Mouse (Mus musculus) ES-E14 (cell line): ENCODE measurements around the gene Apbb2.

ENCODE experiments used
- CHD2 ChIP-seq: IDR thresholded peaks from 2 replicates; pipeline ENCODE4 v1.6.1; 2014; ENCODE audit warnings: mild to moderate bottlenecking, low read depth, low read length, inconsistent platforms
- MAFK ChIP-seq: IDR thresholded peaks from 2 replicates; pipeline ENCODE4 v1.6.1; 2014; ENCODE audit warnings: mild to moderate bottlenecking, low read depth, low read length, inconsistent platforms; ENCODE audit not compliant: insufficient read depth
- ZNF384 ChIP-seq: IDR thresholded peaks from 2 replicates; pipeline ENCODE4 v1.6.1; 2012; ENCODE audit warnings: low read depth, low read length, inconsistent platforms

- TF ChIP-seq ZNF384 (no peak), MAFK (no peak), CHD2 (no peak)
These were observed 119.0 kb downstream of the Apbb2 start for GRCm38 (mm10) chr5:66499621-66500020.
